Mouse (Mus musculus) kidney, adult 10 weeks (tissue): ENCODE measurements around the gene Gtf3c6. TPM values are rescaled to one million over a fixed set of nuclear protein-coding genes. Genes with fewer than 3 reads are reported as not detected.

Experiments
- polyA plus RNA-seq: library from polyadenylated mRNA; stranded (reverse); fragments of 350-450 nt; fragmentation: Illumina TruSeq; extraction: RNeasy Lipid Tissue Mini Kit (QIAGEN cat#74804); gene quantifications from one replicate; pipeline ENCODE4 v1.2.3, GENCODE M21; 2014; ENCODE audit warnings: low read depth, low replicate concordance

The Gtf3c6 gene
- polyA plus RNA-seq = 151 TPM

GRCm38 (mm10) chr10:40257414-40258255 is at the start of gene Gtf3c6:
TSS of gene Gtf3c6 (minus strand) at chr10:40258108.

GRCm38 (mm10) chr10:40302140-40302985 is 44.5 kb upstream of the Gtf3c6 start, which contains the start of gene Amd1:
TSS of gene Amd1 (minus strand) at chr10:40302186.

GRCm38 (mm10) chr10:40246374-40247165 is 11.3 kb downstream of the Gtf3c6 start, which contains the start of gene Rpf2:
TSS of gene Rpf2 (minus strand) at chr10:40247036.

Other genes starting within 250 kb of the Gtf3c6 start
- 221 TPM for gene Mfsd4b1, start 232.8 kb downstream of the Gtf3c6 start, polyA plus RNA-seq
- gene Slc16a10, start 115.8 kb downstream of the Gtf3c6 start, polyA plus RNA-seq = 58.5 TPM
- gene Rpf2, start 11.1 kb downstream of the Gtf3c6 start, polyA plus RNA-seq = 74.6 TPM
- gene Amd1, start 44.1 kb upstream of the Gtf3c6 start, polyA plus RNA-seq = 177 TPM
- gene Cdk19, start 81.5 kb upstream of the Gtf3c6 start, polyA plus RNA-seq = 20.1 TPM